Mouse (Mus musculus): ENCODE data around the gene Apobec4.

GRCm38 (mm10) chr1:152726095-152726494, 24.3 kb upstream of the Apobec4 start:
- TF ChIP-seq CTCF (IDR thresholded peaks at IDR 0.05; ENCODE audit: low read depth) (no peak), EP300 (IDR thresholded peaks at IDR 0.05; ENCODE audit: low read depth) (no peak)
